Mouse (Mus musculus) pancreas, adult 10 weeks (tissue): ENCODE results near the gene Gm9048. TPM values are rescaled to one million over a fixed set of nuclear protein-coding genes. Genes with fewer than 3 reads are reported as not detected.

Source experiments
- polyA plus RNA-seq: library from polyadenylated mRNA; stranded (reverse); fragments of 350-450 nt; fragmentation: Illumina TruSeq; extraction: RNeasy Lipid Tissue Mini Kit (QIAGEN cat#74804); gene quantifications from one replicate; pipeline ENCODE4 v1.2.3, GENCODE M21; 2015; ENCODE audit warnings: low read depth, low replicate concordance; ENCODE audit not compliant: insufficient read depth

The Gm9048 gene
- polyA plus RNA-seq, result not detected

DNA sequence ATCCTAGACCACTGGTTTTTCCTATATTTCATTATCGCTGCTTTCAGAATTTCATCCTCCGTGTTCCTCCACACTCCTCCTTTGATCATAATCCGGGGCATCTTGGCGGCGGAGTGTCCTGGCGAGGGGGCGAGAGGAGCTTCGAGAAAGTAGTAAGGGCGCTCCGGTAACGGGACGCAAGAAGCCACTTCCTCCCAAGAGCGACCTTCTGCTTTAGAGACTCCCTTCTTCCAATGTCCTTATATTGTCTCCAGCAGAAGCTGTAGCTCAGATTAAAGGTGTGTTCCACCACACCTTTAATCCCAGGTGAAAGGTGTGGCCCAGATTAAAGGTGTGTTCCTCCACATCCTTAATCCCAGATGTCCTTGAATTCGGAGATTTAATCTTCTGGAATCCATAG, at the start of gene Gm9048:
Gene Gm9048 (minus strand): TSS at position 101 of the 400 bp plus-strand sequence.

GRCm38 (mm10) chr10:118354005-118354404, 5.5 kb upstream of the Gm9048 start, which contains the start of gene Gm9049:
Gene Gm9049 (minus strand): TSS chr10:118354105.

DNA sequence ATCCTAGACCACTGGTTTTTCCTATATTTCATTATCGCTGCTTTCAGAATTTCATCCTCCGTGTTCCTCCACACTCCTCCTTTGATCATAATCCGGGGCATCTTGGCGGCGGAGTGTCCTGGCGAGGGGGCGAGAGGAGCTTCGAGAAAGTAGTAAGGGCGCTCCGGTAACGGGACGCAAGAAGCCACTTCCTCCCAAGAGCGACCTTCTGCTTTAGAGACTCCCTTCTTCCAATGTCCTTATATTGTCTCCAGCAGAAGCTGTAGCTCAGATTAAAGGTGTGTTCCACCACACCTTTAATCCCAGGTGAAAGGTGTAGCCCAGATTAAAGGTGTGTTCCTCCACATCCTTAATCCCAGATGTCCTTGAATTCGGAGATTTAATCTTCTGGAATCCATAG, 5.3 kb downstream of the Gm9048 start, which contains the start of gene Gm9046:
Gene Gm9046 (minus strand): TSS at position 101 of the 400 bp plus-strand sequence.

DNA sequence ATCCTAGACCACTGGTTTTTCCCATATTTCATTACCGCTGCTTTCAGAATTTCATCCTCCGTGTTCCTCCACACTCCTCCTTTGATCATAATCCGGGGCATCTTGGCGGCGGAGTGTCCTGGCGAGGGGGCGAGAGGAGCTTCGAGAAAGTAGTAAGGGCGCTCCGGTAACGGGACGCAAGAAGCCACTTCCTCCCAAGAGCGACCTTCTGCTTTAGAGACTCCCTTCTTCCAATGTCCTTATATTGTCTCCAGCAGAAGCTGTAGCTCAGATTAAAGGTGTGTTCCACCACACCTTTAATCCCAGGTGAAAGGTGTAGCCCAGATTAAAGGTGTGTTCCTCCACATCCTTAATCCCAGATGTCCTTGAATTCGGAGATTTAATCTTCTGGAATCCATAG, 10.7 kb downstream of the Gm9048 start, which contains the start of gene Gm9045:
Gene Gm9045 (minus strand): TSS at position 101 of the 400 bp plus-strand sequence.

GRCm38 (mm10) chr10:118332308-118332707, 16.2 kb downstream of the Gm9048 start, which contains the start of gene Gm9044:
Gene Gm9044 (minus strand): TSS chr10:118332408.

DNA sequence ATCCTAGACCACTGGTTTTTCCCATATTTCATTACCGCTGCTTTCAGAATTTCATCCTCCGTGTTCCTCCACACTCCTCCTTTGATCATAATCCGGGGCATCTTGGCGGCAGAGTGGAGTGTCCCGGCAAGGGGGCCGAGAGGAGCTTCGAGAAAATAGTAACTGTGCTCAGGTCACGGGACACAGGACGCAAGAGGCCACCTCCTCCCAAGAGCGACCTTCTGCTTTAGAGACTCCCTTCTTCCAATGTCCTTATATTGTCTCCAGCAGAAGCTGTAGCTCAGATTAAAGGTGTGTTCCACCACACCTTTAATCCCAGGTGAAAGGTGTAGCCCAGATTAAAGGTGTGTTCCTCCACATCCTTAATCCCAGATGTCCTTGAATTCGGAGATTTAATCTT, 21.6 kb downstream of the Gm9048 start, which contains the start of gene Gm9040:
Gene Gm9040 (minus strand): TSS at position 101 of the 400 bp plus-strand sequence.

Other genes starting within 250 kb of the Gm9048 start
- 4.9 TPM for gene Mdm1, start 206.9 kb downstream of the Gm9048 start, polyA plus RNA-seq
- not detected for gene Il22, start 143.7 kb downstream of the Gm9048 start, polyA plus RNA-seq
- gene Gm32717, start 107.9 kb downstream of the Gm9048 start, polyA plus RNA-seq, result not detected
- gene Gm32802, start 90.0 kb downstream of the Gm9048 start, polyA plus RNA-seq, result not detected
- not detected for gene Iltifb, start 53.6 kb downstream of the Gm9048 start, polyA plus RNA-seq
- not detected for gene Gm9040, start 21.7 kb downstream of the Gm9048 start, polyA plus RNA-seq
- not detected for gene Gm9044, start 16.3 kb downstream of the Gm9048 start, polyA plus RNA-seq
- not detected for gene Gm9045, start 10.8 kb downstream of the Gm9048 start, polyA plus RNA-seq
- gene Gm9046, start 5.4 kb downstream of the Gm9048 start, polyA plus RNA-seq, result not detected
- not detected for gene Gm9049, start 5.4 kb upstream of the Gm9048 start, polyA plus RNA-seq
- not detected for gene Ifng, start 92.4 kb upstream of the Gm9048 start, polyA plus RNA-seq